Mouse (Mus musculus) left cerebral cortex, adult 18-20 months (tissue): ENCODE measurements at regions not wholly inside any gene's neighbourhood (a gene's known extent, or its start where the extent isn't known, plus 50 kb on each side); places are given as distances from the start of the nearest gene placed in this dataset.

ENCODE experiments used
- DNase-seq, 2 experiments: peaks; one replicate each; pipeline ENCODE4 v3.0.0; 2021 to 2022; ENCODE audit warnings: low spot score in 2 of 2, mixed read lengths in 1 of 2

- no peak for DNase-seq
Measured at GRCm38 (mm10) chr9:27692751-27693150, 97.8 kb upstream of the Opcml start.

GRCm38 (mm10) chr9:27694805-27695593 is 95.6 kb upstream of the Opcml start:
- no peak for DNase-seq

GRCm38 (mm10) chr9:27701559-27701958 is 89.0 kb upstream of the Opcml start:
- DNase-seq, result no peak

- no peak for DNase-seq
Measured at GRCm38 (mm10) chr9:27702140-27702539, 88.4 kb upstream of the Opcml start.

GRCm38 (mm10) chr9:27704001-27704400 is 86.6 kb upstream of the Opcml start:
- DNase-seq, result no peak

GRCm38 (mm10) chr9:27723840-27724408 is 66.7 kb upstream of the Opcml start:
- DNase-seq, result no peak

- peak; percentile 31 to 46 for DNase-seq
Measured at GRCm38 (mm10) chr9:27724576-27724975, 66.0 kb upstream of the Opcml start.

- DNase-seq, result peak; percentile 86 to 88
Measured at GRCm38 (mm10) chr9:27728652-27729557, 61.7 kb upstream of the Opcml start.

GRCm38 (mm10) chr9:27729558-27729889 is 61.1 kb upstream of the Opcml start:
- DNase-seq, result no peak

GRCm38 (mm10) chr9:27739287-27739686 is 51.3 kb upstream of the Opcml start:
- DNase-seq, result peak in 1 of 2 experiments; percentile 34
